Mouse (Mus musculus) kidney, embryonic 15.5 days (tissue): Measurements from ENCODE around the gene Cdc42ep4. TPM values are rescaled to one million over a fixed set of nuclear protein-coding genes. Genes with fewer than 3 reads are reported as not detected.

Experiments
- ATAC-seq: fragments of 200-750 bp; cut with Nextera tagmentation; replicated peaks from 2 replicates; pipeline ENCODE4 v1.8.0; 2017; ENCODE audit warnings: moderate TSS enrichment; ENCODE audit not compliant: low FRiP score
- H3K27ac ChIP-seq: fragments of 300-500 bp; sonication (generic); 2 replicates; pipeline ENCODE4 v1.5.1; 2015; ENCODE audit warnings: mild to moderate bottlenecking, inconsistent platforms
- H3K27me3 ChIP-seq: fragments of 300-500 bp; sonication (generic); 2 replicates; pipeline ENCODE4 v1.6.1; 2015; ENCODE audit warnings: inconsistent platforms
- H3K36me3 ChIP-seq: fragments of 300-500 bp; sonication (generic); 2 replicates; pipeline ENCODE4 v1.6.1; 2015; ENCODE audit warnings: inconsistent platforms
- H3K4me1 ChIP-seq: fragments of 300-500 bp; sonication (generic); 2 replicates; pipeline ENCODE4 v1.6.1; 2015; ENCODE audit warnings: inconsistent platforms
- H3K4me2 ChIP-seq: fragments of 300-500 bp; sonication (generic); 2 replicates; pipeline ENCODE4 v1.6.1; 2015; ENCODE audit warnings: moderate library complexity, mild to moderate bottlenecking, inconsistent platforms
- H3K4me3 ChIP-seq: fragments of 300-500 bp; sonication (generic); replicated peaks from 2 replicates; pipeline ENCODE4 v1.5.1; 2015; ENCODE audit warnings: mild to moderate bottlenecking, inconsistent platforms
- H3K9ac ChIP-seq: fragments of 300-500 bp; sonication (generic); 2 replicates; pipeline ENCODE4 v1.6.1; 2015; ENCODE audit warnings: mild to moderate bottlenecking, inconsistent platforms
- H3K9me3 ChIP-seq: fragments of 300-500 bp; sonication (generic); replicated peaks from 2 replicates; pipeline ENCODE4 v1.6.1; 2016; ENCODE audit warnings: inconsistent platforms
- WGBS: fragments of 180-500 bp; shearing (Covaris S2); methylation state at CpG from one replicate; pipeline ENCODE4 v1.1.7; 2015; ENCODE audit warnings: mixed read lengths; 5-methylcytosine and 5-hydroxymethylcytosine counted together
- polyA plus RNA-seq: library from polyadenylated mRNA; unstranded; fragments of >200 nt; fragmentation: Nextera tagmentation; extraction: Ambion mirVana; gene quantifications from 2 replicates; pipeline ENCODE4 v1.2.1, GENCODE M21; 2015

Cdc42ep4 gene
- polyA plus RNA-seq, 1 experiment from 2014 or later: 66.7 TPM

DNA sequence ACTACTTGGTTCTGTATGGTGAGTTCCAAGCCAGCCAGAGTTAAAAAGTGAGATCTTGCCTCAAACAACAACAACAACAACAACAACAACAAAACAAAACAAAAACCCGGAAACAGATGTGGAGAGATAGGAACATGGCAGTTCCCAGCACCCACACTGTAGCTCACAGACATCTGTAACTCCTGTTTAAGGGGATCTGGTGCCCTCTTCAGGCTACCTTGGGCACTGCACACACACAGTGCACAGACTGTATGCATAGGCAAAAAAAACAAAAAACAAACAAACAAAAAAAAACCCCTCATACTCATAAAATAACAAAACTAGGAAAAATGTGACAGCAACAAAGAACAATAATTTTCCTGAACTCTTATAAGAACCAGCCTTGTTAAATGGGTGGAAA lies 8.7 kb downstream of the Cdc42ep4 start:
- peaks cover 34% of the 10 kb centered on the region for H3K4me1 ChIP-seq
- peaks cover 52% of the 10 kb centered on the region for H3K36me3 ChIP-seq
- H3K27ac ChIP-seq: no peak overlapping the region
- H3K9ac ChIP-seq: no peak overlapping the region
- H3K4me3 ChIP-seq: no peak overlapping the region
- H3K9me3 ChIP-seq: no peaks in the 10 kb centered on the region
- H3K4me2 ChIP-seq: no peak overlapping the region
- WGBS: 97% methylated on average over 1 of the region's 1 CpGs
- H3K27me3 ChIP-seq: no peaks in the 10 kb centered on the region
- ATAC-seq: no peak

DNA sequence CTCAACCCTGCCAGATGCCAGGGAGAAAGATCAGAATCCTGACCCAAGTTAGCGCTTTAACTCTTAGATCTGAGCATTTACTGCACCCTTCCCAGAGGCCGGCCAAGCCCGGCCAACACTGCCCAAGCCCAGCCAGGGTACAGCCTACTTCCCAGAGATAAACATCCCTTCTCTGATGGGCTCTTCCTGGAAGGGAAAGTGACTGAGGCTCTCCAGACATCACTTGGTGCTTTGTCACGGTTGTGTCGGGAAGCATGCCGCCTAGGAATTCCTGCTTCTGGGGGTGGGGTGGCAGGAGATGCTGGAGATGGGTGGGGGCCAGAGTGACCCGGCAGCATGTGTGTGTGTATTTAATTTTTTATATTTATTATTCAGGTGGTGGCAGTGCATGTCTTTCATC lies 11.6 kb downstream of the Cdc42ep4 start:
- WGBS: 69% methylated on average over 7 of the region's 7 CpGs
- Histone ChIP-seq H3K27me3 (no peaks in the 10 kb centered on the region), H3K36me3 (peaks cover 47% of the 10 kb centered on the region), H3K4me2 (no peak overlapping the region), H3K9me3 (no peaks in the 10 kb centered on the region), H3K4me3 (no peak overlapping the region), H3K9ac (no peak overlapping the region), H3K27ac (peak overlapping the region; percentile 15; the same call in 1 of the 2 replicates), H3K4me1 (peaks cover 51% of the 10 kb centered on the region)
- no peak for ATAC-seq

DNA sequence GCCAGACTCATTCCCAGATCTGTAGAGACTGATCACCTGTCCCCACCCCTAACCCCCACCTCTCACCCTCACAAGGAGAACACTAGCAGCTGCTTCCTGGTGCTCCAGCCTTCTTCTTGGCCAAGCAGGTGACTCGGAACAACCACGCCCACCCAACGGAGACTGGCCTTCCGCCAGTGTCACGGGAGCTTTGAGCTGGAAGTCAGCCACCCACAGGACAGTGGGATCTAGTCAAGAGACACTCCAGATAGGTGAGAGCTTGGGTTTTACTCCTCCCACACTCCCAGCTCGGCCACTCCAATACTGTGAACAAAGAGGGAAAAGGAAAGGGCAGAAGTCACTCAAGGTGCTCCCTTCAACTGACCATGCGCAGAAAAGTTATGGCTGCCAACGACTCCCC lies 12.5 kb downstream of the Cdc42ep4 start:
- peak overlapping the region; percentile 15; the same call in 1 of the 2 replicates for H3K27ac ChIP-seq
- no peak for ATAC-seq
- H3K9me3 ChIP-seq: no peaks in the 10 kb centered on the region
- no peak overlapping the region for H3K4me2 ChIP-seq
- no peak overlapping the region for H3K4me3 ChIP-seq
- peaks cover 44% of the 10 kb centered on the region for H3K36me3 ChIP-seq
- peaks cover 60% of the 10 kb centered on the region for H3K4me1 ChIP-seq
- no peak overlapping the region for H3K9ac ChIP-seq
- H3K27me3 ChIP-seq: no peaks in the 10 kb centered on the region
- WGBS: 53% methylated on average over 8 of the region's 8 CpGs

DNA sequence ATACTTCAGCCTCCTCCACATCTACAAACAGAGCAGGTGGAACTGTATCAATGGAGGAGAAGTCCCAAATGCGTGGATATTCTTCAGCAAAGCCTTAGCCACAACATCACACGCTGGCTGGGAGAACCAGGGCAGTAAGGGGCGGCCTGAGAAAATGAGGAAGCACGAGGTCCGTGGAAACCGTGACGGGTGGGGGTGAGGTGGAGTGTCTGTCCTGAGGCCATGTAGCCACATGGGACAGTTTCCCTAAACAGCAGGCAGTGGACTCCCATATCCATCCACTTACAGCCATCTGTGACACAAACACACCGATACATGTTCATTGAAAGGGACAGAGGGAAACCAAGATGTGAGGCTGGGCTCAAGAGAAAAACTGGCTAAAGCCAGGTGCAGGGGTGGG lies 13.8 kb downstream of the Cdc42ep4 start:
- 79% methylated on average over 8 of the region's 8 CpGs for WGBS
- Histone ChIP-seq H3K4me2 (no peak overlapping the region), H3K27ac (no peak overlapping the region), H3K9me3 (no peaks in the 10 kb centered on the region), H3K27me3 (no peaks in the 10 kb centered on the region), H3K4me3 (no peak overlapping the region), H3K9ac (no peak overlapping the region), H3K4me1 (peaks cover 73% of the 10 kb centered on the region), H3K36me3 (peaks cover 33% of the 10 kb centered on the region)
- no peak for ATAC-seq

DNA sequence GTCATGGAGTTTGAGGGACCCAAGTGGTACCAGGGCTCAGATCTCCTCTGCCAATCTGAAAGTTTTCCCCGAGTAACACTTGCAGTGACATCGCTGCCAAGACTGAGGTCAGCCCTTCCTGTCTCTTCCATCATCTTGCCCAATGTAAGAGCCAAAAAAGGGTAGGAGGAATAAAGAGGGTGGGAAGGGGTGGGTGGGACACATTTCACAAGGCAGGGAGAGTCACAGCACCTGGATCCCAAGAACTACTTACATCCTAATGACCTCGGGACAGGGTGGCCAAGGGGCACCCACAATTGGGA lies 14.2 kb downstream of the Cdc42ep4 start:
- Histone ChIP-seq H3K9me3 (no peaks in the 10 kb centered on the region), H3K4me1 (peaks cover 77% of the 10 kb centered on the region), H3K4me3 (no peak overlapping the region), H3K36me3 (peaks cover 29% of the 10 kb centered on the region), H3K4me2 (no peak overlapping the region), H3K27me3 (no peaks in the 10 kb centered on the region), H3K9ac (no peak overlapping the region), H3K27ac (no peak overlapping the region)
- WGBS: 69% methylated on average over 3 of the region's 3 CpGs
- ATAC-seq: no peak

DNA sequence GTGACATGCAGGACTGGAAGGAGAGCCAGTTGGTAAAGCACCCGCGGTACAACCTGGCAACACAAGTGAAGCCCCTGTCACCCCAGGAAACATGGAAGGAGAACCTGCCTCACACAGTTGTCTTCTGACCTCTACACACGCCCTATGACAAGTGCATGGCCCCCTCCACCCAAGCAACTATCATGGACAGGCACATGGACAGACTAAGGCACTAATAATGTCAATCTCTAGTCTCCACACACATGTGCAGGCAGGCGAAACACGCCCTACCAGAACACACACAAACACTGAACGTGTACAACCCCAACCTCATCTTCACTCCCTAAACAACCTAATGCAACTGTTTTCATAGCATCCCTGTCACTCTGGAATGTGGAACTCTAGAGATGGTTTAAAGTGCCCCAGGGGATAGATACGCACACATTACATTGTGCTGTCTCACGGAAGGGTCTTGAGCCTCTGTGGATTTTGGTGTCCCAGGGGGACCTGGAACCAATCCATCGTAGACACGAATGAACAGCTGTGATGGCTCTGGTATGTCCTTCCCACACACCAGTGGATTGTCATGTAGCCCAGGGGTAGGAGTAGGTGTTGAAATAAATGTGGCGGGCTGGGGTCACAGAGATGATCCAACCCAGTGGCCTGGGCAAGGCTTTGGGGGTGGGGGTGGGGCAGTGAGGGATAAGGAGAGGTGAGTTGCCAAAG lies 14.7 kb downstream of the Cdc42ep4 start:
- WGBS: 66% methylated on average over 11 of the region's 11 CpGs
- H3K4me2 ChIP-seq: no peak overlapping the region

DNA sequence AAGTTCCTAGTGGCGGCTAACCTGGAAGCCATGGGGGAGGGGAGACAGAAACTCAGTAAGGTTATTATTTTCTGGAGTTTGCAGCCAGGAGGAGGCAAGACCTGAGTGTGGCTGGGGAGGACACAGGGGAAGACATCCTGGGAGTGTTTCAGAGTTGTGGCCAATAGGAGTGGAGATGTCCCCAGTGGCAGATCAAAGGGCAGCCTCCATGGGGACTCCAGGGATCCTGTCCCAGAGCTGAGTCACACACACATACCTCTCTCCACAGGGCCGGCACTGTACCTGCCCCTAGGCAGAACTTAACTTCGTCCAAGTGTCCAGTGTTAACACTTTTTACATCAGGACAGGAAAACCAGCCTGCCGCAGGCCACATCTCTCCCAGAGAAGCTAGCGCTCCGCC lies 16.5 kb downstream of the Cdc42ep4 start:
- no peaks in the 10 kb centered on the region for H3K9me3 ChIP-seq
- 0 out of 2 replicates have a peak, but pooled peaks have one; percentile 3 for ATAC-seq
- no peak overlapping the region for H3K9ac ChIP-seq
- peaks cover 6% of the 10 kb centered on the region; the same call in 1 of the 2 replicates for H3K36me3 ChIP-seq
- H3K4me3 ChIP-seq: no peak overlapping the region
- 52% methylated on average over 6 of the region's 6 CpGs for whole genome bisulfite sequencing
- peaks cover 99% of the 10 kb centered on the region for H3K4me1 ChIP-seq
- no peak overlapping the region for H3K4me2 ChIP-seq
- H3K27ac ChIP-seq: peak overlapping the region; percentile 86
- H3K27me3 ChIP-seq: no peaks in the 10 kb centered on the region

More for the DNA sequence above, 14.7 kb downstream of the Cdc42ep4 start:
- H3K36me3 ChIP-seq: peaks cover 24% of the 10 kb centered on the region
- ATAC-seq: no peak
- no peaks in the 10 kb centered on the region for H3K9me3 ChIP-seq
- H3K4me1 ChIP-seq: peaks cover 82% of the 10 kb centered on the region
- no peak overlapping the region for H3K9ac ChIP-seq
- H3K4me3 ChIP-seq: no peak overlapping the region
- 0 out of 2 replicates have a peak overlapping the region, but pooled peaks have one; percentile 29 for H3K27ac ChIP-seq
- no peaks in the 10 kb centered on the region for H3K27me3 ChIP-seq

DNA sequence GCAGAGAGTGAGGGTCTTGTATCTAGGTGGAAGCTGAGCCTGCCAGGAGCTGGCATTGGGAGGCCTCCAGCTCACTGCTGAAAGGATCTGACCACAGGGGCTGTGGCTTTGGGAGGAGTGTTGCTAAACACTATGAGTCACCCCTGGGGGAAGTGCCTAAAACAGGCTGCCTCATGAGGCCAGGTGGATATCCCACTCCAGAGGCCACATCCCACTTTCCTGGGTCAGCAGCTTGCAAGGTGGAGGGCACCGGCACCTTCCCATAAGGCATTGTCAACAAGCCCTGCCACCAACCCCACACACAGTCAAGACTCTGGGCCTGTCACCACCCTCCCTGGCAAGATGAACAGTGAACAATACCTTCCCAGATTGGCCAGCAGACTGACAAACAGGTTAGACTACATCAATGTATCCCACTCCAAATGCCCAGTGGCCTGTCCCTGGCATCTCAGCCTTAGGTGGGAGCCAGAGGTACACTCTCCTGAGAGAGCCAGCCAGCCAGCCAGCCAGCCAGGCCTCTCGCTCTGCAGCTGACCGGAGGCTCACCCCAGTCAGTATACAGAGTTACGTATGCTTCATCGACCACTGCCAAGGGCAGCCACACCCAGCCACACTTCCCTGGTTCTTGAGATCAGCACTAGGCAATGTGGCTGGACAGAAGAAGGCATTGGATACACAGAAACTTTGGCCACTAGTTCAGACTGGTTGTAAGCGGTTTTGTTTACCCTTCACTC lies 17.9 kb downstream of the Cdc42ep4 start:
- Histone ChIP-seq H3K27me3 (no peaks in the 10 kb centered on the region), H3K4me1 (peaks cover 99% of the 10 kb centered on the region), H3K9ac (no peak overlapping the region), H3K4me2 (0 out of 2 replicates have a peak overlapping the region, but pooled peaks have one; percentile 1), H3K36me3 (peaks cover 10% of the 10 kb centered on the region), H3K4me3 (no peak overlapping the region), H3K27ac (peak overlapping the region; percentile 86), H3K9me3 (no peaks in the 10 kb centered on the region)
- 45% methylated on average over 6 of the region's 6 CpGs for WGBS
- peak; percentile 73 for ATAC-seq

DNA sequence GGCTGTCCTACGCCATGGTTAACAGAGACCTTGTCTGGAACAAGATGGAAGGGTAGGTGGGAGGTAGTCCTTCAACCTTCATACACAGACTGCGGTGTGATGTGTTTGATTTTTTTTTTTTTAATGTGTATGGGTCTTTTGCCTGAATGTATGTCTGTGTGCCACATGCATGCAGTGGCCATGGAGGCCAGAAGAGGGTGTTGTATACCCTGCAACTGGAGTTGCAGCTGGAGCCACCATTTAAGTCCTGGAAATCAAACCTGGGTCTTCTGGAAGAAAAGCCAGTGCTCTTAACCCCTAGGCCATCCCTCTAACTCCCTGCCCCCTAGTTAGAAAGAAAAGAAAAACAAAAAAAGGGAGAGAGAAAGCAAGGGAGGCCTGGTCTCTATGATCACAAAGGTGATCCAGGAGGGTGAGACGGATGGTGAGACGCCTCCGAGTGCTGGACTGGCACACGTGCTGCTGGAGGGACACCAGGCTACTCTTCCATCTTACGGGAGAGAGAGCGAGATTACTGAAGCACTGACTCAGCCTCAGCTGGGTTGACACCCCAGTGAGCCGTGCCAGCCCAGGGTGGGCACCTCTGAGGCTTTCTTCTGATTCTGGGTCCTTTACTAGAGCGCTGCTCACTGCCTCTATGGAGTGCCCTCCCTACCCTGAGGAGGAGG lies 19.6 kb downstream of the Cdc42ep4 start:
- Histone ChIP-seq H3K27ac (0 out of 2 replicates have a peak overlapping the region, but pooled peaks have one; percentile 86), H3K4me1 (peaks cover 100% of the 10 kb centered on the region)
- 87% methylated on average over 10 of the region's 10 CpGs for WGBS

DNA sequence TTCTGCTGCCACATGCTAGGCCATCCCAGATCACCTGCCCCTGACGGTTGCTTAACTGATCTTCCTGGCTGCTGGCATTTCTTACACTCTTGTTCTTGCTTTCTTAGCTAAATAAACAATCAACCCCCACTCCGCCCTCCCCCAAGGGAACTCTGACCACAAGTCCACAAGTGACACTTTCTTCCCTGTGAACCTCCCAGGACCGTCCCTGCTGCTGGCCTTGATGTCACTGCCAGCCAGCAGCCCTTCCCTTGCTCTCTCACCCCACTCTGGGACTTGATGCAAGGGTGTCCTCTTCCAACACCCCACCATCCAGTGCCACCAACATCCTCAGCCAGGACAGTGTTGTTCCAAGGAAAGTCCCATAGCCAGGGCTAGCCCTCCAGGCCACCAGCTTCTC lies 20.8 kb downstream of the Cdc42ep4 start:
- peaks cover 36% of the 10 kb centered on the region for H3K36me3 ChIP-seq
- no peak overlapping the region for H3K4me2 ChIP-seq
- H3K4me1 ChIP-seq: peaks cover 100% of the 10 kb centered on the region
- H3K9me3 ChIP-seq: no peaks in the 10 kb centered on the region
- H3K27ac ChIP-seq: peak overlapping the region; percentile 84; the same call in 1 of the 2 replicates
- no peak for ATAC-seq
- no peak overlapping the region for H3K4me3 ChIP-seq
- no peaks in the 10 kb centered on the region for H3K27me3 ChIP-seq
- WGBS: 34% methylated on average over 3 of the region's 3 CpGs
- H3K9ac ChIP-seq: no peak overlapping the region

More for the DNA sequence above, 19.6 kb downstream of the Cdc42ep4 start:
- Histone ChIP-seq H3K9ac (no peak overlapping the region), H3K9me3 (no peaks in the 10 kb centered on the region), H3K4me3 (no peak overlapping the region), H3K36me3 (peaks cover 26% of the 10 kb centered on the region), H3K4me2 (no peak overlapping the region), H3K27me3 (no peaks in the 10 kb centered on the region)
- ATAC-seq: no peak

DNA sequence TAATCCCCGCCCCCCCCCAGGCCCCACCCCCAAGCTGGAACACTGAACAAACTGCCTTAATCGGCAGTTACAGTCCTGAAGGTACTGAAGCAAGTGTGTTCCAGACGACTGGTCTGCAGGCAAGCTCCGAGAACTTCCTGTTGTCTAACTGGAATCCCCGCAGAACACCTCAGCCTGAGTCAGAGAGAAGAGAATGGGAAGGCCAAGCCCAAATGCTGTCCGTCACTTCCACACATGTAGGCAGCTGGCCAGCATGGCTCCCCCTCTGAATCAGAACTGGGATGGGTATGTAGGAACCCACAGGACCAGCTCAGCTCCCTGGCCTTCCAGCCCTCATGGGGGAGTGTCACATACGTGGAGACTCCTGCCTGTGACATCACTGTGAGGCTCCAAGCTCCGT lies 21.8 kb downstream of the Cdc42ep4 start:
- no peak overlapping the region for H3K9ac ChIP-seq
- H3K4me2 ChIP-seq: no peak overlapping the region
- 26% methylated on average over 8 of the region's 8 CpGs for WGBS
- H3K4me1 ChIP-seq: peaks cover 98% of the 10 kb centered on the region
- H3K27me3 ChIP-seq: no peaks in the 10 kb centered on the region
- no peaks in the 10 kb centered on the region for H3K9me3 ChIP-seq
- peaks cover 43% of the 10 kb centered on the region for H3K36me3 ChIP-seq
- ATAC-seq: no peak
- H3K4me3 ChIP-seq: no peak overlapping the region
- H3K27ac ChIP-seq: peak overlapping the region; percentile 84

DNA sequence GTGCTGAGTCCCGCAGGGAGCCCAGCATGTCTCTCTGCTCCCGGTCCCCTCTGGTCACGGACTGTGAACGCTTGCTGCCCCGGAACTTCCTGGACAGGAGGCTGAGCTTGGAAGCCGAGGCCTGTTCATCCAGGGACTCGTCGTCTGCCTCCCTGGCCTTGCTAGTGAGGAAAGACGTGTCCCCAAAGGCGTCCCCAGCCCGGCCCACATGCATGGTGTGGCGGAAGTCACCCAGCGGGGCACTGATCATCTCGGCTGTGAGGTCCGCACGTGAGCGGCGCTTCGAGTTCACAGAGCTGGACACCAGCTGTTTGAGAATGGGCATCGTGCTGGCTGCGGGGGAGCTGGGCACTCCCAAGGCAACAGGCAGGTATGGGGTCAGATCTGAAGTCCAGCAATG lies 22.4 kb downstream of the Cdc42ep4 start:
- WGBS: 60% methylated on average over 21 of the region's 21 CpGs

More for the DNA sequence above, 22.4 kb downstream of the Cdc42ep4 start:
- H3K4me3 ChIP-seq: no peak overlapping the region
- no peak overlapping the region for H3K4me2 ChIP-seq
- no peak overlapping the region for H3K9ac ChIP-seq
- no peaks in the 10 kb centered on the region for H3K27me3 ChIP-seq
- no peak for ATAC-seq
- H3K4me1 ChIP-seq: peaks cover 92% of the 10 kb centered on the region
- H3K9me3 ChIP-seq: no peaks in the 10 kb centered on the region
- H3K27ac ChIP-seq: peak overlapping the region; percentile 84
- peaks cover 48% of the 10 kb centered on the region for H3K36me3 ChIP-seq
